8 mouse cellular contexts compared by ENCODE assay signal in the genomic region with DNA sequence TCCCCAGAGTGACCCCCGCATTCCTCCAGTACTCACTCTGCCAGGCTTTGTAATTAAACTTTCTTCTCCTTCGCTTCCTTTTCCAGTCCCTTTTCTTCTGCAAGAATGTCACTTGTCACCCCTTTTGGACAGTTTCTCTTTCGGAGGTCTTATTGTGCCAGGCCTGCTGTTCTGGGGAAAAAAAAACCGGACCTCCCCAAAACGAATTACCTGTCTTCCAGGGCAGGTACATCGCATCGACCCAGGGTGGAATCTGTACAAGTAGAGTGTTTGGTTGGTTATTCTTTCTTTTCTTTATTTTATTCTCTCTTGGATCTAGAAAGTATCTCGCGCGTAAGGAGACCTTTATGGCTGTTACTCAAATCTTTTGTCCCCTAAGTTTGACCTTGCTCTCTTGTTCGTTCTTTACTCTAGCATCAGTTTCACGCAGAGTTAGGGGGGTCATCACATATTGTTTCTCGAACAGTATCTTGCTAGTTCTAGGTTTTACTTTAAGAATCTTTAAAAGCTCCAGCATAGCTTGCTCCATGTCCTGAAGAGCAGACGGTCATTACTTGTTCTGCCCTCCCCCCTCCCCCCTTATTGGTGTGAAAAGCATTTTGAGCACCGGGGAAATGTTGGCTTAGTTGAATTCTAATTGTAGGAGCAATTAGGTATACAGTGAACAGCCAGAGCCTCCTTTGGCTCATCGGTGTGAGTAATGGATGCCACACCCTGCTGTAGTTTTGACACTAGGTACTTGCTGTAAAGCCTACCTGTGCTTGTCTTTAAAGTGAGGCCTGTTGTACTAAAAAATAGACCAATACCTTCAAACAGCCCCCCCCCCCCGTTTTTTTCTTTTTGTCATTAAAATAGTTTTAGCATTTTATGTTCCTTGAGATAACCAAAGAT. TPM values are rescaled to one million over a fixed set of nuclear protein-coding genes. Genes with fewer than 3 reads are reported as not detected.
DNase-seq lines count a peak whose midpoint lies in the region; ATAC-seq and TF ChIP-seq lines count a peak whose summit lies in the region.

No protein-coding gene starts in this region.

- H3K4me3 ChIP-seq in heart, embryonic 10.5 days, result peak overlapping the region; percentile 93
- peak overlapping the region; percentile 79 to 90 (median 81) for H3K4me3 ChIP-seq in CH12.LX (replicated peaks in 1 of 3; ENCODE audit: low read depth in 2 of 3, low read length in 2 of 3, poor library complexity in 1 of 3)
- H3K4me3 ChIP-seq in forebrain, embryonic 11.5 days (ENCODE audit: low read depth, low read length), result peak overlapping the region; percentile 82
- H3K4me3 ChIP-seq in liver, embryonic 11.5 days (ENCODE audit: low read depth, low read length), result peak overlapping the region; percentile 77
- peak overlapping the region; percentile 94 for H3K4me3 ChIP-seq in stomach, postnatal 0 days (ENCODE audit: low read depth, low read length)

- peak overlapping the region; percentile 94 for H3K4me2 ChIP-seq in CH12.LX (ENCODE audit: insufficient read depth, low read depth, poor library complexity, severe bottlenecking)
- peak overlapping the region; percentile 70 for H3K4me2 ChIP-seq in forebrain, embryonic 11.5 days (ENCODE audit: low read depth, low read length, severe bottlenecking)
- peak overlapping the region; percentile 86 for H3K4me2 ChIP-seq in liver, embryonic 11.5 days
- peak overlapping the region; percentile 78 for H3K4me2 ChIP-seq in stomach, postnatal 0 days (replicated peaks; ENCODE audit: low read depth)

- H3K36me3 ChIP-seq in heart, embryonic 10.5 days, result no peaks in the 10 kb centered on the region
- H3K36me3 ChIP-seq in CH12.LX (replicated peaks in 1 of 2; ENCODE audit: control insufficient read depth in 1 of 2, insufficient read depth in 1 of 2, low read length in 1 of 2), result peaks cover 0 to 5% of the 10 kb centered on the region in 2 experiments
- no peaks in the 10 kb centered on the region for H3K36me3 ChIP-seq in forebrain, embryonic 11.5 days (ENCODE audit: control insufficient read depth, insufficient read depth, low read length)
- no peaks in the 10 kb centered on the region for H3K36me3 ChIP-seq in liver, embryonic 11.5 days (ENCODE audit: control insufficient read depth, insufficient read depth, low read length)
- H3K36me3 ChIP-seq in stomach, postnatal 0 days (ENCODE audit: control insufficient read depth, insufficient read depth, low read length), result no peaks in the 10 kb centered on the region

- TF ChIP-seq POLR2A in CH12.LX (IDR thresholded peaks at IDR 0.05; ENCODE audit: low read depth, low read length), result no peak

- no peaks in the 10 kb centered on the region for H3K9me3 ChIP-seq in heart, embryonic 10.5 days
- H3K9me3 ChIP-seq in CH12.LX (replicated peaks; ENCODE audit: low read length), result no peaks in the 10 kb centered on the region
- no peaks in the 10 kb centered on the region for H3K9me3 ChIP-seq in forebrain, embryonic 11.5 days (ENCODE audit: control insufficient read depth, low read length)
- no peaks in the 10 kb centered on the region for H3K9me3 ChIP-seq in liver, embryonic 11.5 days (ENCODE audit: control insufficient read depth, low read length)
- H3K9me3 ChIP-seq in stomach, postnatal 0 days (ENCODE audit: control insufficient read depth, low read length), result no peaks in the 10 kb centered on the region

- TF ChIP-seq EP300 in CH12.LX (IDR thresholded peaks at IDR 0.05; ENCODE audit: low read length), result 0 out of 2 replicates have a peak, but pooled peaks have one; percentile 10
- TF ChIP-seq EP300 in stomach, postnatal 0 days (optimal IDR thresholded peaks at IDR 0.05), result no peak

- no peak for TF ChIP-seq RAD21 in CH12.LX (IDR thresholded peaks at IDR 0.05; ENCODE audit: low read depth, low read length)

- no peak for DNase-seq in heart, embryonic 10.5 days (ENCODE audit: low spot score)
- no peak for DNase-seq in heart, adult 8-10 months (ENCODE audit: low spot score)
- peak; percentile 34 for DNase-seq in CH12.LX (ENCODE audit: extremely low read depth)
- DNase-seq in forebrain, embryonic 11.5 days (ENCODE audit: low spot score), result no peak
- DNase-seq in liver, embryonic 11.5 days (ENCODE audit: low spot score), result no peak
- no peak for DNase-seq in stomach, postnatal 0 days (ENCODE audit: low spot score)
- DNase-seq in gastrocnemius, adult 18-20 months (ENCODE audit: low spot score), result no peak
- no peak for DNase-seq in testis, postnatal 10 days (ENCODE audit: low spot score)

- 4% methylated on average over 17 of the region's 17 CpGs for WGBS in heart, embryonic 10.5 days
- WGBS in forebrain, embryonic 11.5 days, result 2% methylated on average over 17 of the region's 17 CpGs
- 3% methylated on average over 17 of the region's 17 CpGs for WGBS in liver, embryonic 11.5 days
- 3% methylated on average over 17 of the region's 17 CpGs for WGBS in stomach, postnatal 0 days

- H3K9ac ChIP-seq in CH12.LX (ENCODE audit: insufficient read depth, low read depth), result peak overlapping the region; percentile 54
- H3K9ac ChIP-seq in forebrain, embryonic 11.5 days (ENCODE audit: low read length), result peak overlapping the region; percentile 80
- peak overlapping the region; percentile 89 for H3K9ac ChIP-seq in liver, embryonic 11.5 days (ENCODE audit: low read depth, low read length)
- H3K9ac ChIP-seq in stomach, postnatal 0 days (ENCODE audit: low read length), result peak overlapping the region; percentile 95

- in situ Hi-C loops in CH12.LX (cut with MboI; ENCODE audit: low pct_ligation_motif_present, low pct_unique_long_range_greater_than_20kb, low sequenced_read_pairs), result loop anchor here (25.0 kb wide), 1 partner anchor 1252 kb away; the partner anchor contains the start of gene Hspa13

- no peaks in the 10 kb centered on the region for H3K27me3 ChIP-seq in heart, embryonic 10.5 days (ENCODE audit: insufficient read depth, poor library complexity, severe bottlenecking)
- no peaks in the 10 kb centered on the region for H3K27me3 ChIP-seq in CH12.LX (replicated peaks)
- H3K27me3 ChIP-seq in forebrain, embryonic 11.5 days (ENCODE audit: control insufficient read depth, insufficient read depth, low read length), result no peaks in the 10 kb centered on the region
- no peaks in the 10 kb centered on the region for H3K27me3 ChIP-seq in liver, embryonic 11.5 days (replicated peaks; ENCODE audit: control insufficient read depth, insufficient read depth, low read length)
- no peaks in the 10 kb centered on the region for H3K27me3 ChIP-seq in stomach, postnatal 0 days (ENCODE audit: control insufficient read depth, insufficient read depth, low read length)

- H3K4me1 ChIP-seq in heart, embryonic 10.5 days, result peaks cover 20% of the 10 kb centered on the region
- peaks cover 4 to 28% of the 10 kb centered on the region in 2 experiments; a peak in 3 of 4 replicates for H3K4me1 ChIP-seq in CH12.LX (ENCODE audit: control insufficient read depth in 1 of 2, insufficient read depth in 2 of 2)
- peaks cover 2% of the 10 kb centered on the region; the same call in 1 of the 2 replicates for H3K4me1 ChIP-seq in forebrain, embryonic 11.5 days (replicated peaks; ENCODE audit: control insufficient read depth, insufficient read depth, low read length)
- peaks cover 16% of the 10 kb centered on the region for H3K4me1 ChIP-seq in liver, embryonic 11.5 days (replicated peaks; ENCODE audit: control insufficient read depth, insufficient read depth, low read length)
- H3K4me1 ChIP-seq in stomach, postnatal 0 days (replicated peaks; ENCODE audit: control insufficient read depth, insufficient read depth), result 0 out of 2 replicates have a peak, but pooled peaks cover 6% of the 10 kb centered on the region

- peaks cover 32% of the 10 kb centered on the region for H3K79me2 ChIP-seq in CH12.LX (replicated peaks; ENCODE audit: control insufficient read depth, extremely low read depth, insufficient read depth, poor library complexity, severe bottlenecking)

- ATAC-seq in forebrain, embryonic 11.5 days (replicated peaks; ENCODE audit: low FRiP score), result no peak
- no peak for ATAC-seq in liver, embryonic 11.5 days (replicated peaks; ENCODE audit: low FRiP score)
- ATAC-seq in stomach, postnatal 0 days (ENCODE audit: low FRiP score, low TSS enrichment), result no peak

- H3K27ac ChIP-seq in heart, embryonic 10.5 days, result peak overlapping the region; percentile 98
- no peak overlapping the region for H3K27ac ChIP-seq in CH12.LX (ENCODE audit: insufficient read depth, low read depth)
- H3K27ac ChIP-seq in forebrain, embryonic 11.5 days (ENCODE audit: low read depth, low read length), result peak overlapping the region; percentile 62; the same call in 1 of the 2 replicates
- H3K27ac ChIP-seq in liver, embryonic 11.5 days (ENCODE audit: low read depth, low read length), result peak overlapping the region; percentile 76
- H3K27ac ChIP-seq in stomach, postnatal 0 days (replicated peaks), result peak overlapping the region; percentile 98

- TF ChIP-seq CTCF in CH12.LX (conservative IDR thresholded peaks at IDR 0.05 in 1 of 2, IDR thresholded peaks at IDR 0.05 in 1 of 2; ENCODE audit: low read depth in 2 of 2, low read length in 2 of 2), result no peak
- no peak for TF ChIP-seq CTCF in stomach, postnatal 0 days (IDR thresholded peaks at IDR 0.05; ENCODE audit: low read depth)

- dilution Hi-C loops in CH12.LX (cut with MboI; ENCODE audit: extremely low pct_ligation_motif_present, extremely low pct_unique_long_range_greater_than_20kb, low sequenced_read_pairs), result no loop called here

TF ChIP-seq in CH12.LX, 34 proteins besides CTCF, POLR2A, EP300 and RAD21:
- no peak for TF ChIP-seq TCF12 (IDR thresholded peaks at IDR 0.05; ENCODE audit: low read depth, low read length)
- TF ChIP-seq MAZ (IDR thresholded peaks at IDR 0.05; ENCODE audit: low read depth, low read length), result 0 out of 2 replicates have a peak, but pooled peaks have one; percentile 9
- no peak for TF ChIP-seq BHLHE40 (IDR thresholded peaks at IDR 0.05; ENCODE audit: low read depth, low read length)
- TF ChIP-seq CHD2 (IDR thresholded peaks at IDR 0.05; ENCODE audit: low read length), result peak; percentile 68
- no peak for TF ChIP-seq JUND (conservative IDR thresholded peaks at IDR 0.05; ENCODE audit: low read depth, low read length)
- TF ChIP-seq ETS1 (conservative IDR thresholded peaks at IDR 0.05; ENCODE audit: low read depth, low read length), result 0 out of 2 replicates have a peak, but pooled peaks have one; percentile 11

RNA-seq across cellular contexts. Expression of gene Usp25, which starts 1.1 kb away (rescaled TPM):
- polyA plus RNA-seq in heart, embryonic 10.5 days (2016; fragmentation: Nextera tagmentation; extraction: Ambion mirVana), result 20.8 and 23.1 TPM in 2 replicates
- total RNA-seq in heart, adult 8-10 months (2022), result 10 to 100 TPM; 63.7 to 71.6 (median 65.6) TPM
- total RNA-seq in CH12.LX (2012; rRNA removed), result 28.2 and 32.5 TPM in 2 replicates
- total RNA-seq in CH12.LX (2014; rRNA removed), result 42.1 and 45.1 TPM in 2 replicates
- 28.0 and 30.5 TPM in 2 replicates for polyA plus RNA-seq in CH12.LX (2012; ENCODE audit: insufficient read length, low read depth)
- 23.8 and 31.3 TPM in 2 replicates for polyA plus RNA-seq in forebrain, embryonic 11.5 days (2014; fragmentation: Nextera tagmentation; extraction: Ambion mirVana)
- polyA plus RNA-seq in liver, embryonic 11.5 days (2014; fragmentation: Nextera tagmentation; extraction: Ambion mirVana), result 49.1 and 57.4 TPM in 2 replicates
- polyA plus RNA-seq in stomach, postnatal 0 days (2015; fragmentation: Nextera tagmentation; extraction: Ambion mirVana), result 30.3 and 31.1 TPM in 2 replicates
- total RNA-seq in gastrocnemius, adult 18-20 months (2021), result 10 to 100 TPM; 88.1 to 89.7 TPM
